Mouse (Mus musculus): Measurements from ENCODE around the gene Spock3. TPM values are rescaled to one million over a fixed set of nuclear protein-coding genes. Genes with fewer than 3 reads are reported as not detected.

The Spock3 gene
- 0.07 and 0.23 TPM in 2 replicates for polyA plus RNA-seq (2012; rRNA removed)

GRCm38 (mm10) chr8:62950709-62951108 is at the start of gene Spock3:
Spock3 (plus strand) TSS chr8:62951009.
- no peaks in the 10 kb centered on the region for H3K27me3 ChIP-seq (ENCODE audit: control insufficient read depth, insufficient read depth, low read length)
- H3K4me3 ChIP-seq (ENCODE audit: control insufficient read depth, low read depth, low read length), result no peak within 1 kb of the TSS
- TF ChIP-seq CTCF (IDR thresholded peaks at IDR 0.05; ENCODE audit: control insufficient read depth, insufficient read depth, insufficient replicate concordance, low read depth, low read length), result no peak
- no peak for TF ChIP-seq POLR2A (IDR thresholded peaks at IDR 0.05; ENCODE audit: control insufficient read depth, low read depth, low read length)
- H3K36me3 ChIP-seq (ENCODE audit: control insufficient read depth, insufficient read depth, low read length), result no peaks in the 10 kb centered on the region
- no peaks in the 10 kb centered on the region for H3K4me1 ChIP-seq (ENCODE audit: control insufficient read depth, insufficient read depth, low read length)
- H3K27ac ChIP-seq (ENCODE audit: control insufficient read depth, insufficient read depth, low read depth, low read length), result no peak within 1 kb of the TSS

DNA sequence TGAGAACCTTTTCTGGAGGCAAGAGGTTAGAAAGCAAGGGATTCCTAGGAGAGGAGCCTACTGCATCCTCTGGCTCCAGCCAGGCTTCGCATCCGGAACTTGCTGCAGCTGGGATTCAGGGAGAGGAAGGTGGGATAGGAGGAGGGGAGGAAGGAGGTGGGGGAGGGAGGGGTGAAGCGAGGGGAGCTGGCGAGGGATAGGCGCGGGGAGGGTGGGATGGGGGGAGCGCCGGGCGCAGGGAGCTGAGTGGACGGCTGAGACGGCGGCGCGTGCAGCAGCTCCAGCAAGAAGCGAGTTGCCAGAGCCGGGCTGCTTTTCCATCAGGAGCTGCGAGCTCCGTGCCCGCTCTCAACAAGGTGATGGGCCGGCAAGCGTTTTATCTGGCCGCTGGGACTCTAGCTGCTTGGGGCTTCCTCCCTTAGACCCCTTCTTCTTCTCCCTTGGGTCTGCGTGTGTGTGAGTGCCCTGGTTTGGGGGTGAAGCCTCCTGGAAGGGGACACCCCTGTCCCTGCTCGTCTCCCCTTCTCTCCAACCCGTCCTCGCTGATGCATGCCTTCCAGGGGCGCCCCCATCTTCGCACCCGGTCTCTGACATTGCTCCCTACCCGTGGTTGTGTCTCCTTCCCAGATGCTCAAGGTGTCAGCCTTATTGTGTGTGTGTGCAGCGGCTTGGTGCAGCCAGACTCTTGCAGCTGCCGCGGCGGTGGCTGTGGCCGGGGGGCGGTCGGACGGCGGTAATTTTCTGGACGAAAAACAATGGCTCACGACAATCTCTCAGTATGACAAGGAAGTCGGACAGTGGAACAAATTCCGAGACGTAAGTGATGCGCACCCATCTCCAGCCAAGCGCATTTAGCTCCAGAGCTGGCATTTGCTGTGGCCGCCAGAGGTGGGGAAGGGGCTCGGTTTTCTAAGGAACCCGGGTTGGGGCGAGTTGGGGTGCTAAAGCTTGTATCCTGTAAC is 645 bp downstream of the Spock3 start:
- Histone ChIP-seq H3K27me3 (ENCODE audit: control insufficient read depth, insufficient read depth, low read length) (no peaks in the 10 kb centered on the region), H3K4me1 (ENCODE audit: control insufficient read depth, insufficient read depth, low read length) (no peaks in the 10 kb centered on the region), H3K4me3 (ENCODE audit: control insufficient read depth, low read depth, low read length) (no peak overlapping the region), H3K36me3 (ENCODE audit: control insufficient read depth, insufficient read depth, low read length) (no peaks in the 10 kb centered on the region), H3K27ac (ENCODE audit: control insufficient read depth, insufficient read depth, low read depth, low read length) (no peak overlapping the region)
- TF ChIP-seq CTCF (IDR thresholded peaks at IDR 0.05; ENCODE audit: control insufficient read depth, insufficient read depth, insufficient replicate concordance, low read depth, low read length), result no peak

- TF ChIP-seq CTCF (IDR thresholded peaks at IDR 0.05; ENCODE audit: control insufficient read depth, insufficient read depth, insufficient replicate concordance, low read depth, low read length), result no peak
- no peak for TF ChIP-seq POLR2A (IDR thresholded peaks at IDR 0.05; ENCODE audit: control insufficient read depth, low read depth, low read length)
- H3K4me3 ChIP-seq (ENCODE audit: control insufficient read depth, low read depth, low read length), result no peak overlapping the region
- no peaks in the 10 kb centered on the region for H3K27me3 ChIP-seq (ENCODE audit: control insufficient read depth, insufficient read depth, low read length)
- no peaks in the 10 kb centered on the region for H3K36me3 ChIP-seq (ENCODE audit: control insufficient read depth, insufficient read depth, low read length)
- no peaks in the 10 kb centered on the region for H3K4me1 ChIP-seq (ENCODE audit: control insufficient read depth, insufficient read depth, low read length)
- no peak overlapping the region for H3K27ac ChIP-seq (ENCODE audit: control insufficient read depth, insufficient read depth, low read depth, low read length)
Measured at GRCm38 (mm10) chr8:62952481-62952880, 1.7 kb downstream of the Spock3 start.

DNA sequence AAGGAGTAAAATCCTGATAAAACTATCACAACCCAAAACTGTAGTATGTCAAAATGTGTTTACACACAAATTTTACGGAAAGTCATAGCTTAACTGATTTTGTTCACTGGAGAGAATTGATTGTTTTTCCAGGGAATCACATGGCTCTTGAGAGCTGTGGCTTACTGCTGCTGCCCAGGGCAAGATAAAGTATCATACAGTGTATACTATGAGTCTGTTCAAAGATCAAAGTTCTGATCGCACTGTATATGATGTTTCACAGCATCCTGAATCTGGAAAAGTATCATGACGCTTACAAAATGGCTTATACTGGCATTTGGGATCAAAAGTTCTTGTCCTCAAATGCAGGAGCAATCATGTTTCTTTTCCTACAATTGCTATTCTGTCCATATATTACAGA is 11.8 kb downstream of the Spock3 start:
- no peaks in the 10 kb centered on the region for H3K4me1 ChIP-seq (ENCODE audit: control insufficient read depth, insufficient read depth, low read length)
- H3K4me3 ChIP-seq (ENCODE audit: control insufficient read depth, low read depth, low read length), result no peak overlapping the region
- no peak for TF ChIP-seq CTCF (IDR thresholded peaks at IDR 0.05; ENCODE audit: control insufficient read depth, insufficient read depth, insufficient replicate concordance, low read depth, low read length)
- TF ChIP-seq POLR2A (IDR thresholded peaks at IDR 0.05; ENCODE audit: control insufficient read depth, low read depth, low read length), result no peak
- H3K36me3 ChIP-seq (ENCODE audit: control insufficient read depth, insufficient read depth, low read length), result no peaks in the 10 kb centered on the region
- no peak overlapping the region for H3K27ac ChIP-seq (ENCODE audit: control insufficient read depth, insufficient read depth, low read depth, low read length)
- H3K27me3 ChIP-seq (ENCODE audit: control insufficient read depth, insufficient read depth, low read length), result no peaks in the 10 kb centered on the region

GRCm38 (mm10) chr8:62969802-62970372 is 19.1 kb downstream of the Spock3 start:
- no peak for TF ChIP-seq POLR2A (IDR thresholded peaks at IDR 0.05; ENCODE audit: control insufficient read depth, low read depth, low read length)
- TF ChIP-seq CTCF (IDR thresholded peaks at IDR 0.05; ENCODE audit: control insufficient read depth, insufficient read depth, insufficient replicate concordance, low read depth, low read length), result no peak
- H3K27ac ChIP-seq (ENCODE audit: control insufficient read depth, insufficient read depth, low read depth, low read length), result no peak overlapping the region
- H3K4me3 ChIP-seq (ENCODE audit: control insufficient read depth, low read depth, low read length), result no peak overlapping the region
- no peaks in the 10 kb centered on the region for H3K27me3 ChIP-seq (ENCODE audit: control insufficient read depth, insufficient read depth, low read length)
- H3K36me3 ChIP-seq (ENCODE audit: control insufficient read depth, insufficient read depth, low read length), result no peaks in the 10 kb centered on the region
- no peaks in the 10 kb centered on the region for H3K4me1 ChIP-seq (ENCODE audit: control insufficient read depth, insufficient read depth, low read length)

DNA sequence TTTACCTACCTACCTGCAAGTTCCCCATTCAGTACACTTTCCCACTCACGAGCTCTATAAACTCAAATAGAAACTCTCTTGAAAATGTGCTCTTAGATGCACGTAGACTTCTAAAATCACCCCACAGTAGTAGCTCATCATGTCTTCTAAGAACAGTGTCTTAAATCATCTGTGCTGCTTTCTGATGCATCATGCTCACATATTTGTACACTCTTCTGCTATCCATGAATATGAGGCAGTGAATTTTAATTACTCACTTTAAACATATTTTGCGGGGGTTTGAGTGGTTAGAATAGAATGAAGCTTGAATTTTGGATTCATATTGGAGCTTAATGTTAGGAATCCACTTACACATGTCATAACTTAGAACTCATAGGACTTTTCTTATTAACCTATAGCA is 138.2 kb downstream of the Spock3 start:
- TF ChIP-seq POLR2A (IDR thresholded peaks at IDR 0.05; ENCODE audit: control insufficient read depth, low read depth, low read length), result no peak
- TF ChIP-seq CTCF (IDR thresholded peaks at IDR 0.05; ENCODE audit: control insufficient read depth, insufficient read depth, insufficient replicate concordance, low read depth, low read length), result no peak
- Histone ChIP-seq H3K27ac (ENCODE audit: control insufficient read depth, insufficient read depth, low read depth, low read length) (no peak overlapping the region), H3K4me3 (ENCODE audit: control insufficient read depth, low read depth, low read length) (no peak overlapping the region), H3K27me3 (ENCODE audit: control insufficient read depth, insufficient read depth, low read length) (no peaks in the 10 kb centered on the region), H3K36me3 (ENCODE audit: control insufficient read depth, insufficient read depth, low read length) (no peaks in the 10 kb centered on the region), H3K4me1 (ENCODE audit: control insufficient read depth, insufficient read depth, low read length) (no peaks in the 10 kb centered on the region)

DNA sequence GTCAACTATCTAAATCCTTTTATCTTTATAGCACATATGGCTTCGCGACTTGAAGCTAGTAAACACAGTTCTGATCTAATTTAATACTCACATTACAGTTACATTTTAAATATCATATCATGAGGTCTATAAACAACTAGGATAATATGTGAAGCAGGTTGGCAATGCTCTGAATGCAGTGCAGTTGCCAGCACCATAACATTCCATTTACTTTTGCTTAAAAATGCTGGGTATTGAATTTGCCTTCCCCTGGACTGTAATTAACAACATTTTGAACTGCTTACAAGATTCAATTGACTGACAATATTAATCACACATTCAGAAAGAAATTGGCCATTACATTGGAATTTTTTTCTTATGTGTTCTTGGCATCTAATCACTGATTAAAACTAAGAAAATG is 147.4 kb downstream of the Spock3 start:
- Histone ChIP-seq H3K4me1 (ENCODE audit: control insufficient read depth, insufficient read depth, low read length) (no peaks in the 10 kb centered on the region), H3K36me3 (ENCODE audit: control insufficient read depth, insufficient read depth, low read length) (no peaks in the 10 kb centered on the region), H3K27me3 (ENCODE audit: control insufficient read depth, insufficient read depth, low read length) (no peaks in the 10 kb centered on the region), H3K27ac (ENCODE audit: control insufficient read depth, insufficient read depth, low read depth, low read length) (no peak overlapping the region), H3K4me3 (ENCODE audit: control insufficient read depth, low read depth, low read length) (no peak overlapping the region)
- TF ChIP-seq POLR2A (IDR thresholded peaks at IDR 0.05; ENCODE audit: control insufficient read depth, low read depth, low read length), result no peak
- TF ChIP-seq CTCF (IDR thresholded peaks at IDR 0.05; ENCODE audit: control insufficient read depth, insufficient read depth, insufficient replicate concordance, low read depth, low read length), result no peak

Measured in testis, adult 2 months (tissue).